Mouse (Mus musculus): Measurements from ENCODE around the gene Gaa. TPM values are rescaled to one million over a fixed set of nuclear protein-coding genes. Genes with fewer than 3 reads are reported as not detected.
"Not testable (repeated sequence)": the region's sequence is repeated elsewhere in the genome, so short reads cannot be mapped to it uniquely, and the experiment has no call there.

The Gaa gene
- polyA plus RNA-seq, 1 experiment: 192 TPM

DNA sequence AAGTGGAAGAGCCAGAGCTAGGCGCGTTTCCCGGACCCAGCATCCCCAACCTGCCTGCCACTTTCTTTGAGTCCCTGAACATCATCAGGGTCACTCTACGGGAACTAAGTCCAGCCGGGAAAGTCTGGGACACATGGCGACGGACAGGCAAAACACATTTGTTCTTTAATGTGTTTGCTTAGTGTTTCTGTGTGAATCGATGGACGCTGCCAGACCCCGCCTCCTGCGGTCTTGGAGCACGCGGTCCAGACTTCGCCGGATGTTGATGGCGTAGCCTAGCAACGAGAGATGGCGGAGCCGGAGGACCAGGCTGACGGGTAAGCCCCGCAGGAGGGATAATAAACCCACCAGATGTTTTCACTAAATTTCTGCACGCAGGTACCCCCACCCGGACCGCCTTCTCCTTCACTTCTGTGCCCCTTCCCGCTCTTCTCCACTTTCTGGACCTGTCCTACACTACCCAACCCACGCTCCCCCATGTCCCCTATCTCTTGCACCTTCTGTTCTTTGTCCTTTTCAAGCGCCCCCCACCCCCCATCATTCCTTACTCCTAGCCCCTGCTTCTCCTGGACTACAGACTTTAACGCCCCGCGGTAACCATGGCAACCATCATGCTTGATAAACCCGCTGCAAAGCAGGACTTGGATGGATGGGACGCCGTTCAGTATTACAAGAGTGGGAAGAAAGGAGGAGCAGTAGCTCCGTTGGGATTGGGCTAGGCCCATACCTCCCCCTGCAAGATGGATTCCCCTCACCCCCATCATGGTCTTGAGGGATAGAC lies 38.7 kb upstream of the Gaa start:
- peak; percentile 66 for DNase-seq
- TF ChIP-seq POLR2A (IDR thresholded peaks at IDR 0.05; ENCODE audit: borderline replicate concordance, extremely low read depth, low read depth, low read length) (peak; percentile 39; the same call in 1 of the 2 replicates), CTCF (IDR thresholded peaks at IDR 0.05; ENCODE audit: insufficient read depth, low read length) (no peak)

GRCm38 (mm10) chr11:119234770-119235169 lies 32.9 kb upstream of the Gaa start:
- no peak for DNase-seq
- no peak for TF ChIP-seq POLR2A (IDR thresholded peaks at IDR 0.05; ENCODE audit: borderline replicate concordance, extremely low read depth, low read depth, low read length)
- no peak for TF ChIP-seq CTCF (IDR thresholded peaks at IDR 0.05; ENCODE audit: insufficient read depth, low read length)
- 0 out of 2 replicates have a peak, but pooled peaks cover 2% of the 10 kb centered on the region for H3K4me1 ChIP-seq (ENCODE audit: control insufficient read depth, insufficient read depth, low read length)
- no peak overlapping the region for H3K4me3 ChIP-seq (replicated peaks; ENCODE audit: extremely low read depth, low read depth, low read length)
- 91% methylated on average over 10 of the region's 10 CpGs for WGBS

More for the DNA sequence above, 38.7 kb upstream of the Gaa start:
- 2% methylated on average over 34 of the region's 34 CpGs for WGBS
- Histone ChIP-seq H3K4me1 (ENCODE audit: control insufficient read depth, insufficient read depth, low read length) (peaks cover 5% of the 10 kb centered on the region), H3K4me3 (replicated peaks; ENCODE audit: extremely low read depth, low read depth, low read length) (peak overlapping the region; percentile 80)

DNA sequence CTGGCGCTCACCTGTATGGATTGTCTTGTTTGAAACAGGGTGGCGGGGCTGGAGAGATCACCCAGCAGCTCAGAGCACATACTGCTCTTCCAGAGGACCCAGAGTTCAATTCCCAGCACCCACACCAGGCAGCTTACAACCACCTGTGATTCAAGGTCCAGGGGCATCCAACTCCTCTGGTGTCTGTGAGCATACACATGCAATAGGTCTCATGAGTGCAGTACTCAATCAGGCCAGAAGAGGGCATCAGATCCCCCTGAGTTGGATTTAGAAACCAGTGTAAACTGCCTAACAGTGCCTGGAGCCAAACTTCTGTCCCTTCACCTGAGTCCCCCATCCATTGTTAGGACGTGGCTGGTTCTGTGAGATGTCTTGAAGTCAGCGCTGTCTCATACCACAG lies 32.1 kb upstream of the Gaa start:
- WGBS: 86% methylated on average over 4 of the region's 4 CpGs
- 0 out of 2 replicates have a peak, but pooled peaks cover 2% of the 10 kb centered on the region for H3K4me1 ChIP-seq (ENCODE audit: control insufficient read depth, insufficient read depth, low read length)
- DNase-seq: peak; percentile 54
- no peak for TF ChIP-seq POLR2A (IDR thresholded peaks at IDR 0.05; ENCODE audit: borderline replicate concordance, extremely low read depth, low read depth, low read length)
- peak; percentile 35; the same call in 1 of the 2 replicates for TF ChIP-seq CTCF (IDR thresholded peaks at IDR 0.05; ENCODE audit: insufficient read depth, low read length)
- no peak overlapping the region for H3K4me3 ChIP-seq (replicated peaks; ENCODE audit: extremely low read depth, low read depth, low read length)

DNA sequence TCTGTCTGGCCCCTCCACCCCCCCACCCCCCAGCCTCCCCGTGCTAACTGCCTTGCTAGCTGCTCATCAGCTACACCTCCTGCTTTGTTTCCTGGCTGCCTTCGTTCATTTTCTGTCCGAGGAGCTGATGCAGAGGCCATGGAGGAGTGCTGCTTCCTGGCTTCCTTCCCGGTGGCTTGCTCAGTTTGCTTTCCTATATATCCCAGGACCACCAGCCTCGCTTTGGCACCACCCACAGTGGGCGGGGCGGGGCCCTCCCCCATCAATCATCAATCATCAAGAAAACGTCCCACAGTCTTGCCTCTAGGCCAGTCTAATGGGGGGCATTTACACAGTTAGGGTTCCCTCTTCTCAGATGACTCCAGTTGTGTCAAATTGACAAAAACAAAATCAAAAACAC lies 31.3 kb upstream of the Gaa start:
- H3K4me1 ChIP-seq (ENCODE audit: control insufficient read depth, insufficient read depth, low read length): 0 out of 2 replicates have a peak, but pooled peaks cover 2% of the 10 kb centered on the region
- no peak overlapping the region for H3K4me3 ChIP-seq (replicated peaks; ENCODE audit: extremely low read depth, low read depth, low read length)
- no peak for DNase-seq
- TF ChIP-seq POLR2A (IDR thresholded peaks at IDR 0.05; ENCODE audit: borderline replicate concordance, extremely low read depth, low read depth, low read length) (no peak), CTCF (IDR thresholded peaks at IDR 0.05; ENCODE audit: insufficient read depth, low read length) (no peak)
- WGBS: 32% methylated on average over 8 of the region's 8 CpGs

- 64% methylated on average over 3 of the region's 3 CpGs for WGBS
These were observed 30.7 kb upstream of the Gaa start for GRCm38 (mm10) chr11:119237007-119237406.

GRCm38 (mm10) chr11:119237568-119238304 lies 30.0 kb upstream of the Gaa start:
- WGBS: 21% methylated on average over 20 of the region's 20 CpGs
- DNase-seq: peak; percentile 27

More at GRCm38 (mm10) chr11:119237007-119237406, 30.7 kb upstream of the Gaa start:
- DNase-seq: no peak
- H3K4me3 ChIP-seq (replicated peaks; ENCODE audit: extremely low read depth, low read depth, low read length): no peak overlapping the region
- TF ChIP-seq CTCF (IDR thresholded peaks at IDR 0.05; ENCODE audit: insufficient read depth, low read length) (no peak), POLR2A (IDR thresholded peaks at IDR 0.05; ENCODE audit: borderline replicate concordance, extremely low read depth, low read depth, low read length) (no peak)
- 0 out of 2 replicates have a peak, but pooled peaks cover 2% of the 10 kb centered on the region for H3K4me1 ChIP-seq (ENCODE audit: control insufficient read depth, insufficient read depth, low read length)

DNA sequence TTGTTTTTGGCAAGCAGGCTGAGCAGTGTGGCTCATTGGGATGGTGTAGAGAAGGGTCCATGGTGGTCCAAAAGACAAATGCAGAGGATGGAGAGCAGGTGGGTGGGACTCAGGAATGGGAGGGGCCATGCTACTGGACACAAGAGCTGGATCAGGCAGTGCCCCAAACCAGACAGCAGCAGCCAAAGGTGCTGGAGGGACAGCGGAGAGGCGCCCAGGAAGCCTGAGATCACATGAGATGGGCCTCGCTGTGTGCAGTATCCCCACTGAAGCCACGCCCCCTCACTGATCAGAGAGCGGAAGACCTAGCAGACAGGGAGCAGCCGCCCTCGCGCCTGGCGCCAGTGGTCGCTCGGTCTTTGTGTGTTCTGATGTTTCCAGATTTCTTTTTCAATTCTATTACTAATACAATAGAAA lies 29.4 kb upstream of the Gaa start:
- H3K4me3 ChIP-seq (replicated peaks; ENCODE audit: extremely low read depth, low read depth, low read length): peak overlapping the region; percentile 42
- H3K4me1 ChIP-seq (ENCODE audit: control insufficient read depth, insufficient read depth, low read length): 0 out of 2 replicates have a peak, but pooled peaks cover 2% of the 10 kb centered on the region
- WGBS: 9% methylated on average over 11 of the region's 11 CpGs
- DNase-seq: peak; percentile 57
- peak; percentile 12; the same call in 1 of the 2 replicates for TF ChIP-seq POLR2A (IDR thresholded peaks at IDR 0.05; ENCODE audit: borderline replicate concordance, extremely low read depth, low read depth, low read length)
- TF ChIP-seq CTCF (IDR thresholded peaks at IDR 0.05; ENCODE audit: insufficient read depth, low read length): no peak

More at GRCm38 (mm10) chr11:119237568-119238304, 30.0 kb upstream of the Gaa start:
- peak overlapping the region; percentile 37 for H3K4me3 ChIP-seq (replicated peaks; ENCODE audit: extremely low read depth, low read depth, low read length)
- TF ChIP-seq CTCF (IDR thresholded peaks at IDR 0.05; ENCODE audit: insufficient read depth, low read length) (no peak), POLR2A (IDR thresholded peaks at IDR 0.05; ENCODE audit: borderline replicate concordance, extremely low read depth, low read depth, low read length) (no peak; the same call in 1 of the 2 replicates)
- H3K4me1 ChIP-seq (ENCODE audit: control insufficient read depth, insufficient read depth, low read length): 0 out of 2 replicates have a peak, but pooled peaks cover 2% of the 10 kb centered on the region

DNA sequence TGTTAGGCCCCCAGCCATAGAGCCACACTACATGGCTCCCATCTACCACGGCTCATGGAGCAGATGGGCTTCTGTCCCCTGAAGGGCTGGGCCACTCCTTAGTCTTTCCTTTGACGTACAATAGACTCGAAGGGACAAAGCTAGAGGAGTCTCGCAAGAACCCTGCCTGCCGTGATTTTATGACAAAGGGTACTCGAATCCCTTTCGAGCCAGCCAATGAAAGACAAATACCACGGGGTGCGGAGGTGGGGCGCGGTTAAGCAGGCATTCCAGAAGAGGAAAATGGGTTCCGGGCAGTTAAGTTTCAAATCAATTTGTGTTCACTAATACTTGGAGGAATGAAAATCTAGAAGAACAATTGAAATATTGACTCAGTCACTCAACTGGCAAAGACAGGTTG lies 28.2 kb upstream of the Gaa start:
- WGBS: 87% methylated on average over 12 of the region's 12 CpGs
- Histone ChIP-seq H3K4me3 (replicated peaks; ENCODE audit: extremely low read depth, low read depth, low read length) (no peak overlapping the region), H3K4me1 (ENCODE audit: control insufficient read depth, insufficient read depth, low read length) (0 out of 2 replicates have a peak, but pooled peaks cover 2% of the 10 kb centered on the region)
- no peak for DNase-seq
- TF ChIP-seq POLR2A (IDR thresholded peaks at IDR 0.05; ENCODE audit: borderline replicate concordance, extremely low read depth, low read depth, low read length) (no peak), CTCF (IDR thresholded peaks at IDR 0.05; ENCODE audit: insufficient read depth, low read length) (no peak)

GRCm38 (mm10) chr11:119245543-119245942 lies 22.1 kb upstream of the Gaa start:
- not testable (repeated sequence) for DNase-seq; H3K4me3 ChIP-seq (replicated peaks; ENCODE audit: extremely low read depth, low read depth, low read length); H3K4me1 ChIP-seq (ENCODE audit: control insufficient read depth, insufficient read depth, low read length)
- 91% methylated on average over 6 of the region's 6 CpGs for WGBS

Data from lung, adult 2 months (tissue).